Mouse (Mus musculus) intestine, embryonic 14.5 days (tissue): ENCODE data around the gene Hsd3b7. TPM values are rescaled to one million over a fixed set of nuclear protein-coding genes. Genes with fewer than 3 reads are reported as not detected.
A peak's percentile ranks its signal among the peaks of the same experiment; 100 is the strongest.

Source experiments
- ATAC-seq: fragments of 200-750 bp; cut with Nextera tagmentation; replicated peaks from 2 replicates; pipeline ENCODE4 v1.8.0; 2017; ENCODE audit warnings: low read depth, moderate number of reproducible peaks, moderate TSS enrichment, moderate library complexity; ENCODE audit not compliant: low FRiP score, low TSS enrichment
- DNase-seq: peaks from one replicate; pipeline ENCODE4 v3.0.0-alpha.2; 2018; ENCODE audit warnings: low spot score
- H3K27ac ChIP-seq: fragments of 300-500 bp; sonication (generic); 2 replicates; pipeline ENCODE4 v1.5.1; 2014; ENCODE audit warnings: low read depth, mild to moderate bottlenecking, control low read depth
- H3K27me3 ChIP-seq: fragments of 300-500 bp; sonication (generic); replicated peaks from 2 replicates; pipeline ENCODE4 v1.6.1; 2014; ENCODE audit warnings: low read length, control low read depth; ENCODE audit not compliant: control insufficient read depth, insufficient read depth
- H3K36me3 ChIP-seq: fragments of 300-500 bp; sonication (generic); 2 replicates; pipeline ENCODE4 v1.6.1; 2014; ENCODE audit warnings: low read length, control low read depth; ENCODE audit not compliant: control insufficient read depth, insufficient read depth
- H3K4me1 ChIP-seq: fragments of 300-500 bp; sonication (generic); replicated peaks from 2 replicates; pipeline ENCODE4 v1.6.1; 2014; ENCODE audit warnings: low read length, control low read depth, mixed read lengths; ENCODE audit not compliant: control insufficient read depth, insufficient read depth
- H3K4me2 ChIP-seq: fragments of 300-500 bp; sonication (generic); 2 replicates; pipeline ENCODE4 v1.6.1; 2014; ENCODE audit warnings: low read length
- H3K4me3 ChIP-seq: fragments of 300-500 bp; sonication (generic); 2 replicates; pipeline ENCODE4 v1.5.1; 2014; ENCODE audit warnings: low read depth, low read length, control low read depth, mixed read lengths
- H3K9ac ChIP-seq: fragments of 300-500 bp; sonication (generic); 2 replicates; pipeline ENCODE4 v1.6.1; 2014; ENCODE audit warnings: mild to moderate bottlenecking, low read length
- H3K9me3 ChIP-seq: fragments of 300-500 bp; sonication (generic); 2 replicates; pipeline ENCODE4 v1.6.1; 2016; ENCODE audit warnings: low read length, control low read depth; ENCODE audit not compliant: control insufficient read depth
- WGBS: fragments of 180-500 bp; shearing (Covaris S2); extraction: QIAGEN DNeasy Blood & Tissue Kit; methylation state at CpG from one replicate; pipeline ENCODE4 v1.1.7; 2014; 5-methylcytosine and 5-hydroxymethylcytosine counted together
- polyA plus RNA-seq: library from polyadenylated mRNA; unstranded; fragments of >200 nt; fragmentation: Nextera tagmentation; extraction: Ambion mirVana; gene quantifications from 2 replicates; pipeline ENCODE4 v1.2.1, GENCODE M21; 2014

Hsd3b7 gene
- polyA plus RNA-seq, result 21.6 and 22.0 TPM in 2 replicates

- Histone ChIP-seq H3K4me3 (peak within 1 kb of the TSS; percentile 13), H3K4me2 (peak within 1 kb of the TSS; percentile 44), H3K27me3 (no peaks in the 10 kb centered on the region), H3K4me1 (no peaks in the 10 kb centered on the region; the same call in 1 of the 2 replicates), H3K36me3 (peaks cover 58% of the 10 kb centered on the region), H3K9ac (0 out of 2 replicates have a peak within 1 kb of the TSS, but pooled peaks have one; percentile 29), H3K9me3 (no peaks in the 10 kb centered on the region), H3K27ac (no peak within 1 kb of the TSS)
- peak; percentile 97 for DNase-seq
- 27% methylated on average over 6 of the region's 6 CpGs for WGBS
- peak; percentile 88 for ATAC-seq
Observed at GRCm38 (mm10) chr7:127800435-127801009, at the start of gene Hsd3b7. TSS of gene Hsd3b7 (plus strand) at chr7:127800604.

- no peak for ATAC-seq
- H3K27ac ChIP-seq, result no peak overlapping the region
- H3K4me3 ChIP-seq, result no peak overlapping the region
- DNase-seq, result no peak
- H3K9me3 ChIP-seq, result no peaks in the 10 kb centered on the region
- 89% methylated on average over 5 of the region's 5 CpGs for WGBS
- H3K4me1 ChIP-seq, result 0 out of 2 replicates have a peak, but pooled peaks cover 6% of the 10 kb centered on the region
- H3K27me3 ChIP-seq, result no peaks in the 10 kb centered on the region
- H3K9ac ChIP-seq, result no peak overlapping the region
- peaks cover 84% of the 10 kb centered on the region for H3K36me3 ChIP-seq
- H3K4me2 ChIP-seq, result no peak overlapping the region
Observed at GRCm38 (mm10) chr7:127751619-127752018, 48.8 kb upstream of the Hsd3b7 start.

- ATAC-seq (no peak), DNase-seq (no peak)
- H3K4me1 ChIP-seq, result 0 out of 2 replicates have a peak, but pooled peaks cover 6% of the 10 kb centered on the region
- no peak overlapping the region for H3K4me3 ChIP-seq
- H3K9ac ChIP-seq, result no peak overlapping the region
- peaks cover 88% of the 10 kb centered on the region for H3K36me3 ChIP-seq
- no peaks in the 10 kb centered on the region for H3K9me3 ChIP-seq
- no peak overlapping the region for H3K4me2 ChIP-seq
- no peak overlapping the region for H3K27ac ChIP-seq
- H3K27me3 ChIP-seq, result no peaks in the 10 kb centered on the region
- WGBS, result 96% methylated on average over 27 of the region's 27 CpGs
Observed at GRCm38 (mm10) chr7:127752069-127752468, 48.3 kb upstream of the Hsd3b7 start.

GRCm38 (mm10) chr7:127753158-127753557, 47.2 kb upstream of the Hsd3b7 start:
- no peaks in the 10 kb centered on the region for H3K4me1 ChIP-seq
- 59% methylated on average over 5 of the region's 5 CpGs for WGBS
- DNase-seq, result no peak
- H3K4me3 ChIP-seq, result no peak overlapping the region
- no peak overlapping the region for H3K4me2 ChIP-seq
- H3K27me3 ChIP-seq, result no peaks in the 10 kb centered on the region
- H3K36me3 ChIP-seq, result peaks cover 99% of the 10 kb centered on the region
- no peak overlapping the region for H3K9ac ChIP-seq
- H3K27ac ChIP-seq, result no peak overlapping the region
- H3K9me3 ChIP-seq, result no peaks in the 10 kb centered on the region
- ATAC-seq, result no peak

GRCm38 (mm10) chr7:127753741-127754140, 46.7 kb upstream of the Hsd3b7 start:
- H3K4me3 ChIP-seq, result no peak overlapping the region
- no peaks in the 10 kb centered on the region for H3K4me1 ChIP-seq
- DNase-seq, result no peak
- no peaks in the 10 kb centered on the region for H3K27me3 ChIP-seq
- no peak overlapping the region for H3K4me2 ChIP-seq
- ATAC-seq, result no peak
- no peaks in the 10 kb centered on the region for H3K9me3 ChIP-seq
- H3K9ac ChIP-seq, result no peak overlapping the region
- no peak overlapping the region for H3K27ac ChIP-seq
- WGBS, result 83% methylated on average over 7 of the region's 7 CpGs
- H3K36me3 ChIP-seq, result peaks cover 96% of the 10 kb centered on the region

- WGBS, result 34% methylated on average over 6 of the region's 6 CpGs
- Histone ChIP-seq H3K4me2 (no peak overlapping the region), H3K36me3 (peaks cover 69% of the 10 kb centered on the region)
Observed at GRCm38 (mm10) chr7:127759716-127760115, 40.7 kb upstream of the Hsd3b7 start.

GRCm38 (mm10) chr7:127760478-127760877, 39.9 kb upstream of the Hsd3b7 start:
- H3K27ac ChIP-seq, result no peak overlapping the region
- ATAC-seq, result no peak

More at GRCm38 (mm10) chr7:127759716-127760115, 40.7 kb upstream of the Hsd3b7 start:
- ATAC-seq (no peak), DNase-seq (no peak)
- H3K27ac ChIP-seq, result no peak overlapping the region
- H3K9ac ChIP-seq, result no peak overlapping the region
- no peak overlapping the region for H3K4me3 ChIP-seq
- no peaks in the 10 kb centered on the region for H3K27me3 ChIP-seq
- H3K9me3 ChIP-seq, result no peaks in the 10 kb centered on the region
- no peaks in the 10 kb centered on the region; the same call in 1 of the 2 replicates for H3K4me1 ChIP-seq

GRCm38 (mm10) chr7:127761026-127761425, 39.4 kb upstream of the Hsd3b7 start:
- no peaks in the 10 kb centered on the region; the same call in 1 of the 2 replicates for H3K4me1 ChIP-seq
- whole genome bisulfite sequencing, result 28% methylated on average over 7 of the region's 7 CpGs
- H3K36me3 ChIP-seq, result peaks cover 69% of the 10 kb centered on the region
- H3K4me3 ChIP-seq, result no peak overlapping the region
- H3K4me2 ChIP-seq, result no peak overlapping the region
- ATAC-seq (no peak), DNase-seq (peak; percentile 84)
- H3K27ac ChIP-seq, result no peak overlapping the region
- no peaks in the 10 kb centered on the region for H3K9me3 ChIP-seq
- H3K9ac ChIP-seq, result no peak overlapping the region
- H3K27me3 ChIP-seq, result no peaks in the 10 kb centered on the region

More at GRCm38 (mm10) chr7:127760478-127760877, 39.9 kb upstream of the Hsd3b7 start:
- Histone ChIP-seq H3K27me3 (no peaks in the 10 kb centered on the region), H3K4me2 (no peak overlapping the region), H3K9ac (no peak overlapping the region), H3K4me3 (no peak overlapping the region), H3K36me3 (peaks cover 69% of the 10 kb centered on the region), H3K4me1 (no peaks in the 10 kb centered on the region; the same call in 1 of the 2 replicates), H3K9me3 (no peaks in the 10 kb centered on the region)
- DNase-seq, result no peak
- 54% methylated on average over 3 of the region's 3 CpGs for WGBS

GRCm38 (mm10) chr7:127763642-127764041, 36.8 kb upstream of the Hsd3b7 start:
- no peaks in the 10 kb centered on the region for H3K27me3 ChIP-seq
- 96% methylated on average over 4 of the region's 4 CpGs for WGBS
- H3K9me3 ChIP-seq, result no peaks in the 10 kb centered on the region
- peaks cover 66% of the 10 kb centered on the region for H3K36me3 ChIP-seq
- H3K9ac ChIP-seq, result no peak overlapping the region
- H3K27ac ChIP-seq, result no peak overlapping the region
- no peak overlapping the region for H3K4me2 ChIP-seq
- DNase-seq (no peak), ATAC-seq (no peak)
- H3K4me3 ChIP-seq, result no peak overlapping the region
- no peaks in the 10 kb centered on the region; the same call in 1 of the 2 replicates for H3K4me1 ChIP-seq
